In the genomic region with DNA sequence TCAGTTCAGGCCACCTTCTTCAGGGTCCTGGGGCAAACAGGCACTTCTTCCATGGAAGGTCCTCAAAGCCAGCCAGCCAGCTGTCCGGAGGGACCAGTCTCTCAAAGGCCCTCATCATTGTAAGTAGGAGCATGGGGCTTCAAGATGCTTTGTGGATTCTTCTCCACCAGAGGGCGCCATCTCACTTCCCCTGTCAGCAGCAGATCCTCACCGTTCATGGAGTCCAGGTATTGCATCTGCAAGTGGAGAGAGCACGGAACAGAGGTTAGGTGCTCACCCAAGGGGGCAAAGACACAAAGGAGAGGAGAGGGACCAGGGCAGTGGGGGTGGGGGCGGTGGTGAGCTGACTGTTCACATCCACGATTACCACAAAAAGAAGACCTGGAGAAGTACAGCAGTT, we compare ENCODE assay signal across 8 mouse cellular contexts. TPM values are rescaled to one million over a fixed set of nuclear protein-coding genes. Genes with fewer than 3 reads are reported as not detected.
DNase-seq lines count a peak whose midpoint lies in the region; ATAC-seq and TF ChIP-seq lines count a peak whose summit lies in the region.

No protein-coding gene starts in this region.

- no peaks in the 10 kb centered on the region for H3K79me3 ChIP-seq in C2C12 (ENCODE audit: low read depth)

- H3K9me3 ChIP-seq in kidney, postnatal 0 days (replicated peaks; ENCODE audit: low read length): no peaks in the 10 kb centered on the region
- no peaks in the 10 kb centered on the region for H3K9me3 ChIP-seq in liver, embryonic 14.5 days (ENCODE audit: control insufficient read depth, low read length)

- no peak for TF ChIP-seq POLR2A in olfactory bulb, adult 2 months (IDR thresholded peaks at IDR 0.05; ENCODE audit: insufficient read depth, low read depth, low read length)

- no peak for TF ChIP-seq EP300 in liver, embryonic 14.5 days (IDR thresholded peaks at IDR 0.05; ENCODE audit: low read depth)

- no peak overlapping the region for H3K27ac ChIP-seq in kidney, postnatal 0 days
- no peak overlapping the region for H3K27ac ChIP-seq in liver, embryonic 14.5 days
- H3K27ac ChIP-seq in olfactory bulb, adult 2 months (ENCODE audit: insufficient read depth, low read depth, low read length): no peak overlapping the region

- 27% methylated on average over 6 of the region's 6 CpGs for WGBS in kidney, postnatal 0 days
- 38% methylated on average over 6 of the region's 6 CpGs for WGBS in liver, embryonic 14.5 days (ENCODE audit: insufficient replicate concordance)
- 25% methylated on average over 6 of the region's 6 CpGs for WGBS in olfactory bulb, adult 2 months

- H3K27me3 ChIP-seq in C2C12 (ENCODE audit: control insufficient read depth, insufficient read depth, insufficient read length): no peaks in the 10 kb centered on the region
- no peaks in the 10 kb centered on the region for H3K27me3 ChIP-seq in kidney, postnatal 0 days (ENCODE audit: insufficient read depth, low read length)
- H3K27me3 ChIP-seq in liver, embryonic 14.5 days (ENCODE audit: control insufficient read depth, insufficient read depth, low read length): no peaks in the 10 kb centered on the region

- H3K4me1 ChIP-seq in kidney, postnatal 0 days (replicated peaks; ENCODE audit: insufficient read depth, low read length): no peaks in the 10 kb centered on the region
- H3K4me1 ChIP-seq in liver, embryonic 14.5 days (replicated peaks; ENCODE audit: control insufficient read depth in 2 of 2, insufficient read depth in 2 of 2, low read length in 1 of 2): no peaks in the 10 kb centered on the region; a peak in 1 of 4 replicates
- H3K4me1 ChIP-seq in olfactory bulb, adult 2 months (ENCODE audit: control insufficient read depth, insufficient read depth, low read length): peaks cover 12% of the 10 kb centered on the region; the same call in 1 of the 2 replicates

- H3K4me3 ChIP-seq in C2C12 (ENCODE audit: insufficient read depth, poor library complexity, severe bottlenecking): no peak overlapping the region
- H3K4me3 ChIP-seq in kidney, postnatal 0 days (replicated peaks; ENCODE audit: low read depth, low read length): no peak overlapping the region
- no peak overlapping the region for H3K4me3 ChIP-seq in liver, embryonic 14.5 days (ENCODE audit: insufficient read depth in 1 of 2, low read depth in 2 of 2, low read length in 2 of 2)
- H3K4me3 ChIP-seq in olfactory bulb, adult 2 months (ENCODE audit: insufficient read depth, low read depth, low read length): no peak overlapping the region

- no peak overlapping the region for H3ac ChIP-seq in C2C12 (ENCODE audit: control insufficient read depth, insufficient read length, low read depth)

- peak; percentile 43 for ATAC-seq in activated CD4-positive, CD25-positive, alpha-beta regulatory T cell, adult 4 months
- ATAC-seq in kidney, postnatal 0 days (replicated peaks; ENCODE audit: low FRiP score, low read depth): no peak
- no peak for ATAC-seq in liver, embryonic 14.5 days (ENCODE audit: insufficient read depth)

- no peaks in the 10 kb centered on the region for H3K79me2 ChIP-seq in C2C12 (ENCODE audit: control insufficient read depth, insufficient read depth)

- H3K4me2 ChIP-seq in kidney, postnatal 0 days (ENCODE audit: low read length): no peak overlapping the region
- H3K4me2 ChIP-seq in liver, embryonic 14.5 days (ENCODE audit: low read depth): no peak overlapping the region

- no peak overlapping the region for H3K9ac ChIP-seq in kidney, postnatal 0 days (ENCODE audit: low read depth, low read length)
- no peak overlapping the region for H3K9ac ChIP-seq in liver, embryonic 14.5 days (replicated peaks)

- H3K36me3 ChIP-seq in C2C12 (ENCODE audit: control insufficient read depth, insufficient read depth): peaks cover 41% of the 10 kb centered on the region
- peaks cover 42% of the 10 kb centered on the region for H3K36me3 ChIP-seq in kidney, postnatal 0 days (ENCODE audit: insufficient read depth, low read length)
- H3K36me3 ChIP-seq in liver, embryonic 14.5 days (replicated peaks; ENCODE audit: control insufficient read depth, insufficient read depth, low read depth): peaks cover 5% of the 10 kb centered on the region

- DNase-seq in cerebellum, postnatal 4 days (ENCODE audit: low spot score in 2 of 2): peak; percentile 64 to 81
- DNase-seq in gastrocnemius, postnatal 4 days (ENCODE audit: low spot score in 2 of 2): peak; percentile 59 to 71
- peak; percentile 89 for DNase-seq in kidney, postnatal 0 days (ENCODE audit: low spot score)
- DNase-seq in liver, embryonic 14.5 days (ENCODE audit: low read depth in 3 of 3, low spot score in 3 of 3): peak; percentile 61 to 67 (median 65)
- peak; percentile 38 to 48 for DNase-seq in thymus, adult 18-20 months

- TF ChIP-seq CTCF in C2C12 (IDR thresholded peaks at IDR 0.05; ENCODE audit: control insufficient read depth, insufficient read depth, insufficient read length): peak; percentile 73
- TF ChIP-seq CTCF in kidney, postnatal 0 days (IDR thresholded peaks at IDR 0.05; ENCODE audit: low read depth): peak; percentile 97
- peak; percentile 98 for TF ChIP-seq CTCF in liver, embryonic 14.5 days (IDR thresholded peaks at IDR 0.05; ENCODE audit: low read depth)
- peak; percentile 54; the same call in 1 of the 2 replicates for TF ChIP-seq CTCF in olfactory bulb, adult 2 months (IDR thresholded peaks at IDR 0.05; ENCODE audit: insufficient read depth, low read depth, low read length)

TF ChIP-seq in C2C12, 6 proteins besides CTCF, POLR2A, EP300 and RAD21:
- TF ChIP-seq MYOG (IDR thresholded peaks at IDR 0.05; ENCODE audit: control insufficient read depth, extremely low read depth, insufficient read length) (no peak), CEBPB (IDR thresholded peaks at IDR 0.05; ENCODE audit: low read depth) (no peak), USF1 (IDR thresholded peaks at IDR 0.05; ENCODE audit: low read depth) (no peak), MYOD1 (IDR thresholded peaks at IDR 0.05; ENCODE audit: control insufficient read depth, insufficient read length, low read depth) (no peak), FOSL1 (IDR thresholded peaks at IDR 0.05; ENCODE audit: insufficient read depth, low read length, poor library complexity, severe bottlenecking) (no peak), MAX (IDR thresholded peaks at IDR 0.05) (no peak)

RNA-seq across cellular contexts. Expression of a gene that starts 13.6 kb away (rescaled TPM):
- polyA plus RNA-seq in C2C12 (2012; fragmentation: generic; extraction: Trizol): 0.02 TPM
- not detected for polyA plus RNA-seq in activated CD4-positive, CD25-positive, alpha-beta regulatory T cell, adult 4 months (2017; shearing (Covaris generic))
- total RNA-seq in gastrocnemius, postnatal 4 days (2021): not detected
- polyA plus RNA-seq in kidney, postnatal 0 days (2015; fragmentation: Nextera tagmentation; extraction: Ambion mirVana): 0.07 and 0.10 TPM in 2 replicates
- not detected in 2 replicates for polyA plus RNA-seq in liver, embryonic 14.5 days (2012; rRNA removed)
- 0.05 and 0.09 TPM in 2 replicates for polyA plus RNA-seq in liver, embryonic 14.5 days (2014; fragmentation: Nextera tagmentation; extraction: Ambion mirVana)
- polyA plus RNA-seq in olfactory bulb, adult 2 months (2012; ENCODE audit: insufficient read depth, insufficient read length, low replicate concordance, missing spikeins): not detected in 2 replicates

RNA-seq across cellular contexts. Expression of a gene that starts 21.6 kb away (rescaled TPM):
- polyA plus RNA-seq in C2C12 (2012; fragmentation: generic; extraction: Trizol): 340 TPM
- 10 to 100 TPM; 73.4 to 81.2 TPM for polyA plus RNA-seq in activated CD4-positive, CD25-positive, alpha-beta regulatory T cell, adult 4 months (2017; shearing (Covaris generic))
- total RNA-seq in gastrocnemius, postnatal 4 days (2021): 10 to 100 TPM; 74.9 to 79.4 TPM
- 207 and 220 TPM in 2 replicates for polyA plus RNA-seq in kidney, postnatal 0 days (2015; fragmentation: Nextera tagmentation; extraction: Ambion mirVana)
- polyA plus RNA-seq in liver, embryonic 14.5 days (2012; rRNA removed): 40.9 and 62.4 TPM in 2 replicates
- 128 TPM in 2 replicates for polyA plus RNA-seq in liver, embryonic 14.5 days (2014; fragmentation: Nextera tagmentation; extraction: Ambion mirVana)
- not detected in 2 replicates for polyA plus RNA-seq in olfactory bulb, adult 2 months (2012; ENCODE audit: insufficient read depth, insufficient read length, low replicate concordance, missing spikeins)

RNA-seq across cellular contexts. Expression of a gene that starts 29.1 kb away (rescaled TPM):
- 32.9 TPM for polyA plus RNA-seq in C2C12 (2012; fragmentation: generic; extraction: Trizol)
- 10 to 100 TPM; 14.5 to 18.7 TPM for polyA plus RNA-seq in activated CD4-positive, CD25-positive, alpha-beta regulatory T cell, adult 4 months (2017; shearing (Covaris generic))
- 10 to 100 TPM; 11.4 to 13.5 TPM for total RNA-seq in gastrocnemius, postnatal 4 days (2021)
- 28.4 and 29.5 TPM in 2 replicates for polyA plus RNA-seq in kidney, postnatal 0 days (2015; fragmentation: Nextera tagmentation; extraction: Ambion mirVana)
- polyA plus RNA-seq in liver, embryonic 14.5 days (2012; rRNA removed): 3.7 and 5.0 TPM in 2 replicates
- polyA plus RNA-seq in liver, embryonic 14.5 days (2014; fragmentation: Nextera tagmentation; extraction: Ambion mirVana): 2.6 and 2.7 TPM in 2 replicates
- polyA plus RNA-seq in olfactory bulb, adult 2 months (2012; ENCODE audit: insufficient read depth, insufficient read length, low replicate concordance, missing spikeins): not detected in 2 replicates
